Mouse (Mus musculus): Measurements from ENCODE around the gene Alpk1.

DNA sequence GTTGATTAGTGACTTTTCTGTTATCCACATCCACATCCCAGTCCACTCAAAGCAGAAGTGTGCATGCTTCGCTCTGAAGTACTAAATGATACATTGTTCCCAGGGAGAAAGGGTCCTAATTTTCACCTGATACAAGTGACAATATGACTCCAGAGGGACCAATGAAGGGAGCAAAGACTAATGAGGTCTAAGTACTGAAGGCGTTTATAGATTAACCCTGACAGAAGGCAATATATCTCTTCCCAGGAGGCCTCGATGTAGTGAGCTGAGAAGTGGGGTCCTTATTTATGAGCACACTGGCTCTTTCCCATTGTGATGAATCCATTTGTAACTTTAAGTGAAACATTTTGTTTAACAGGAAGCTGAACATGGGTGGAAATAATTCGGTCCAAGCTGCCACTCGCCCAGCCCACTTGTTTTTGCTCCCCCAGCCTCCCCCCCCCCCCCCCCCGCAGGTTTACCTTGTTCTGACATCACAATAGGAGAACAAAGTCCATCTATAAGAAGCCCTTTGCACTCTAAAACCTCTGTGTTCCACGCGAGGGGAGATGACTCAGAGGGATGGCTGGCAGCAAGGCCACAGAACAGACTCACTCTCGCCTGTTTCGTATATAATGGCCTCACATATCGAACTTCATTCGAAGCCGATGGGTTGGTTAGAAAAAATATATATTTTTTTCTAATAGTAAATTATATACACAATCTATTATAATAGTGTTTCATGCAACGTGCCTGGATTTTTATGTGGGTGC lies 36.5 kb downstream of the Alpk1 start:
- TF ChIP-seq EP300 (IDR thresholded peaks at IDR 0.05) (no peak), CTCF (IDR thresholded peaks at IDR 0.05) (no peak)
